In the genomic region with DNA sequence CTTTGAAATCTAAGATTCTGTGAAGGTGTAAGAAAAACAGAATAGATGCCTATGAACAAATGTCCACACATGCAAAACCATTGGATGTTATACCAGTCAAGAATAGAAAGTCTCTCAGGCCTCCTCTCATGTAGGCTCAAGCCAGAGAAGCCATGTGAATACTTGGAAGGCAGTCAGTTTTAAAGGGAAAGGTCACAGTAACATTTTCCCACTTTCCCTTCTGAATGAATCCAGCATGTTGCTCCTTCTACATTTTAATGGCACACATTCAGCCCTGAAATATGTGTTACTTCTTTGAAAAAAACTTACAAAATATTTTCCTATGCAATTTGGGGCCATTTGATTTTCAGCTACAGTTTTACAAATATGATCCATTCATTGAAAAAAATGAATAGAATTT, we compare ENCODE assay signal across 20 mouse cellular contexts.
"Had no signal": no experiment of that assay in that cellular context is flagged by ENCODE, and none has a peak within 500 bp of the region (broad histone marks: within the 10 kb centered on the region; RNA-seq: fewer than 3 reads in every experiment).

No protein-coding gene starts in this region.

- H3K9ac ChIP-seq: limb, embryonic 12.5 days; liver, embryonic 12.5 days; liver, embryonic 15.5 days; lung, embryonic 15.5 days; midbrain, embryonic 13.5 days; neural tube, embryonic 13.5 days had no signal

- H3K4me3 ChIP-seq: left cerebral cortex, adult 2 months; limb, embryonic 12.5 days; liver, embryonic 12.5 days; liver, embryonic 15.5 days; lung, embryonic 15.5 days; megakaryocyte, embryonic 14.5 days; midbrain, embryonic 10.5 days; midbrain, embryonic 13.5 days; myocyte; neural tube, embryonic 13.5 days had no signal

- DNase-seq: kidney, adult 9 months; kidney, postnatal 25 days; layer of hippocampus, postnatal 36 days; liver; lung, adult 18-20 months; lung, postnatal 10 days; lung, postnatal 36 days; retina, postnatal 1 day; thymus, adult 18-20 months; thymus, postnatal 36 days had no signal

- H3K27ac ChIP-seq: left cerebral cortex, adult 2 months; limb, embryonic 12.5 days; liver, embryonic 12.5 days; liver, embryonic 15.5 days; lung, embryonic 15.5 days; midbrain, embryonic 10.5 days; midbrain, embryonic 13.5 days; neural tube, embryonic 13.5 days had no signal

- H3K4me1 ChIP-seq: limb, embryonic 12.5 days; liver, embryonic 12.5 days; liver, embryonic 15.5 days; lung, embryonic 15.5 days; megakaryocyte, embryonic 14.5 days; midbrain, embryonic 10.5 days; midbrain, embryonic 13.5 days; neural tube, embryonic 13.5 days had no signal

- H3K36me3 ChIP-seq: limb, embryonic 12.5 days; liver, embryonic 12.5 days; liver, embryonic 15.5 days; lung, embryonic 15.5 days; midbrain, embryonic 10.5 days; midbrain, embryonic 13.5 days; neural tube, embryonic 13.5 days had no signal

- H3K27me3 ChIP-seq: limb, embryonic 12.5 days; liver, embryonic 12.5 days; liver, embryonic 15.5 days; lung, embryonic 15.5 days; megakaryocyte, embryonic 14.5 days; midbrain, embryonic 13.5 days; neural tube, embryonic 13.5 days had no signal
